Mouse (Mus musculus): ENCODE measurements around the gene Pms2. TPM values are rescaled to one million over a fixed set of nuclear protein-coding genes. Genes with fewer than 3 reads are reported as not detected.

Gene Pms2
- polyA plus RNA-seq (2014; fragmentation: Nextera tagmentation; extraction: Ambion mirVana), result 30.8 and 33.7 TPM in 2 replicates

- Histone ChIP-seq H3K4me1 (ENCODE audit: control insufficient read depth, insufficient read depth, low read length) (peaks cover 16% of the 10 kb centered on the region), H3K4me2 (replicated peaks; ENCODE audit: low read depth, low read length) (peak within 1 kb of the TSS; percentile 78), H3K9me3 (ENCODE audit: control insufficient read depth, low read depth, low read length) (no peaks in the 10 kb centered on the region), H3K27me3 (ENCODE audit: control insufficient read depth, insufficient read depth, low read length) (no peaks in the 10 kb centered on the region), H3K36me3 (ENCODE audit: control insufficient read depth, insufficient read depth, low read length) (peaks cover 14% of the 10 kb centered on the region), H3K9ac (replicated peaks; ENCODE audit: low read depth, low read length) (peak within 1 kb of the TSS; percentile 39), H3K4me3 (ENCODE audit: low read depth, low read length) (peak within 1 kb of the TSS; percentile 64), H3K27ac (ENCODE audit: low read length) (peak within 1 kb of the TSS; percentile 66)
- under 1% methylated on average over 70 of the region's 70 CpGs for WGBS
- peak; percentile 98 for ATAC-seq (ENCODE audit: insufficient number of reproducible peaks, insufficient read depth, low FRiP score, low read depth)
These were observed at the start of gene Pms2, which contains the start of gene Aimp2 for GRCm38 (mm10) chr5:143909417-143910400. TSS of gene Pms2 (plus strand) at chr5:143909964. TSS of gene Aimp2 (minus strand) at chr5:143909847.

GRCm38 (mm10) chr5:143871547-143872169, 38.1 kb upstream of the Pms2 start:
- 81% methylated on average over 11 of the region's 11 CpGs for WGBS
- no peak overlapping the region for H3K4me2 ChIP-seq (replicated peaks; ENCODE audit: low read depth, low read length)
- H3K27ac ChIP-seq (ENCODE audit: low read length), result no peak overlapping the region
- H3K4me3 ChIP-seq (ENCODE audit: low read depth, low read length), result no peak overlapping the region
- no peaks in the 10 kb centered on the region for H3K4me1 ChIP-seq (ENCODE audit: control insufficient read depth, insufficient read depth, low read length)
- no peak for ATAC-seq (ENCODE audit: insufficient number of reproducible peaks, insufficient read depth, low FRiP score, low read depth)
- no peaks in the 10 kb centered on the region for H3K27me3 ChIP-seq (ENCODE audit: control insufficient read depth, insufficient read depth, low read length)
- H3K9me3 ChIP-seq (ENCODE audit: control insufficient read depth, low read depth, low read length), result no peaks in the 10 kb centered on the region
- H3K9ac ChIP-seq (replicated peaks; ENCODE audit: low read depth, low read length), result no peak overlapping the region
- peaks cover 26% of the 10 kb centered on the region for H3K36me3 ChIP-seq (ENCODE audit: control insufficient read depth, insufficient read depth, low read length)

- no peak for ATAC-seq (ENCODE audit: insufficient number of reproducible peaks, insufficient read depth, low FRiP score, low read depth)
- 69% methylated on average over 4 of the region's 4 CpGs for WGBS
- no peaks in the 10 kb centered on the region for H3K27me3 ChIP-seq (ENCODE audit: control insufficient read depth, insufficient read depth, low read length)
- H3K9ac ChIP-seq (replicated peaks; ENCODE audit: low read depth, low read length), result no peak overlapping the region
- no peaks in the 10 kb centered on the region for H3K4me1 ChIP-seq (ENCODE audit: control insufficient read depth, insufficient read depth, low read length)
- H3K4me2 ChIP-seq (replicated peaks; ENCODE audit: low read depth, low read length), result no peak overlapping the region
- H3K36me3 ChIP-seq (ENCODE audit: control insufficient read depth, insufficient read depth, low read length), result peaks cover 38% of the 10 kb centered on the region
- H3K9me3 ChIP-seq (ENCODE audit: control insufficient read depth, low read depth, low read length), result no peaks in the 10 kb centered on the region
- H3K27ac ChIP-seq (ENCODE audit: low read length), result no peak overlapping the region
- no peak overlapping the region for H3K4me3 ChIP-seq (ENCODE audit: low read depth, low read length)
These were observed 35.2 kb upstream of the Pms2 start for GRCm38 (mm10) chr5:143874571-143874970.

GRCm38 (mm10) chr5:143885274-143885673, 24.5 kb upstream of the Pms2 start:
- Histone ChIP-seq H3K4me3 (ENCODE audit: low read depth, low read length) (no peak overlapping the region), H3K36me3 (ENCODE audit: control insufficient read depth, insufficient read depth, low read length) (peaks cover 66% of the 10 kb centered on the region), H3K4me1 (ENCODE audit: control insufficient read depth, insufficient read depth, low read length) (no peaks in the 10 kb centered on the region), H3K27ac (ENCODE audit: low read length) (no peak overlapping the region), H3K27me3 (ENCODE audit: control insufficient read depth, insufficient read depth, low read length) (no peaks in the 10 kb centered on the region), H3K9me3 (ENCODE audit: control insufficient read depth, low read depth, low read length) (0 out of 2 replicates have a peak, but pooled peaks cover 2% of the 10 kb centered on the region), H3K9ac (replicated peaks; ENCODE audit: low read depth, low read length) (no peak overlapping the region), H3K4me2 (replicated peaks; ENCODE audit: low read depth, low read length) (no peak overlapping the region)
- WGBS, result 96% methylated on average over 3 of the region's 3 CpGs
- ATAC-seq (ENCODE audit: insufficient number of reproducible peaks, insufficient read depth, low FRiP score, low read depth), result no peak

GRCm38 (mm10) chr5:143890741-143891140, 19.0 kb upstream of the Pms2 start:
- H3K9ac ChIP-seq (replicated peaks; ENCODE audit: low read depth, low read length), result no peak overlapping the region
- H3K4me3 ChIP-seq (ENCODE audit: low read depth, low read length), result no peak overlapping the region
- peaks cover 33% of the 10 kb centered on the region for H3K36me3 ChIP-seq (ENCODE audit: control insufficient read depth, insufficient read depth, low read length)
- ATAC-seq (ENCODE audit: insufficient number of reproducible peaks, insufficient read depth, low FRiP score, low read depth), result no peak
- WGBS, result 65% methylated on average over 6 of the region's 6 CpGs
- no peaks in the 10 kb centered on the region for H3K4me1 ChIP-seq (ENCODE audit: control insufficient read depth, insufficient read depth, low read length)
- no peak overlapping the region for H3K27ac ChIP-seq (ENCODE audit: low read length)
- H3K4me2 ChIP-seq (replicated peaks; ENCODE audit: low read depth, low read length), result no peak overlapping the region
- 0 out of 2 replicates have a peak, but pooled peaks cover under 1% of the 10 kb centered on the region for H3K9me3 ChIP-seq (ENCODE audit: control insufficient read depth, low read depth, low read length)
- no peaks in the 10 kb centered on the region for H3K27me3 ChIP-seq (ENCODE audit: control insufficient read depth, insufficient read depth, low read length)

GRCm38 (mm10) chr5:143892255-143892886, 17.4 kb upstream of the Pms2 start:
- Histone ChIP-seq H3K9ac (replicated peaks; ENCODE audit: low read depth, low read length) (no peak overlapping the region), H3K36me3 (ENCODE audit: control insufficient read depth, insufficient read depth, low read length) (peaks cover 27% of the 10 kb centered on the region), H3K4me1 (ENCODE audit: control insufficient read depth, insufficient read depth, low read length) (no peaks in the 10 kb centered on the region), H3K4me2 (replicated peaks; ENCODE audit: low read depth, low read length) (no peak overlapping the region), H3K9me3 (ENCODE audit: control insufficient read depth, low read depth, low read length) (no peaks in the 10 kb centered on the region), H3K27me3 (ENCODE audit: control insufficient read depth, insufficient read depth, low read length) (no peaks in the 10 kb centered on the region), H3K27ac (ENCODE audit: low read length) (no peak overlapping the region), H3K4me3 (ENCODE audit: low read depth, low read length) (no peak overlapping the region)
- no peak for ATAC-seq (ENCODE audit: insufficient number of reproducible peaks, insufficient read depth, low FRiP score, low read depth)
- WGBS, result 68% methylated on average over 9 of the region's 9 CpGs

GRCm38 (mm10) chr5:143893396-143893795, 16.4 kb upstream of the Pms2 start:
- H3K4me2 ChIP-seq (replicated peaks; ENCODE audit: low read depth, low read length), result no peak overlapping the region
- H3K4me3 ChIP-seq (ENCODE audit: low read depth, low read length), result no peak overlapping the region
- no peak for ATAC-seq (ENCODE audit: insufficient number of reproducible peaks, insufficient read depth, low FRiP score, low read depth)
- H3K27me3 ChIP-seq (ENCODE audit: control insufficient read depth, insufficient read depth, low read length), result no peaks in the 10 kb centered on the region
- peaks cover 32% of the 10 kb centered on the region for H3K36me3 ChIP-seq (ENCODE audit: control insufficient read depth, insufficient read depth, low read length)
- no peak overlapping the region for H3K27ac ChIP-seq (ENCODE audit: low read length)
- no peaks in the 10 kb centered on the region for H3K9me3 ChIP-seq (ENCODE audit: control insufficient read depth, low read depth, low read length)
- 83% methylated on average over 5 of the region's 5 CpGs for whole genome bisulfite sequencing
- no peaks in the 10 kb centered on the region for H3K4me1 ChIP-seq (ENCODE audit: control insufficient read depth, insufficient read depth, low read length)
- no peak overlapping the region for H3K9ac ChIP-seq (replicated peaks; ENCODE audit: low read depth, low read length)

GRCm38 (mm10) chr5:143897635-143898330, 12.0 kb upstream of the Pms2 start, which contains the start of gene Ankrd61:
TSS of gene Ankrd61 (minus strand) at chr5:143897685.
- Histone ChIP-seq H3K4me3 (ENCODE audit: low read depth, low read length) (no peak within 1 kb of the TSS), H3K36me3 (ENCODE audit: control insufficient read depth, insufficient read depth, low read length) (peaks cover 38% of the 10 kb centered on the region), H3K27ac (ENCODE audit: low read length) (no peak within 1 kb of the TSS), H3K9ac (replicated peaks; ENCODE audit: low read depth, low read length) (no peak within 1 kb of the TSS), H3K4me2 (replicated peaks; ENCODE audit: low read depth, low read length) (no peak within 1 kb of the TSS), H3K9me3 (ENCODE audit: control insufficient read depth, low read depth, low read length) (no peaks in the 10 kb centered on the region), H3K27me3 (ENCODE audit: control insufficient read depth, insufficient read depth, low read length) (no peaks in the 10 kb centered on the region), H3K4me1 (ENCODE audit: control insufficient read depth, insufficient read depth, low read length) (no peaks in the 10 kb centered on the region)
- WGBS, result 86% methylated on average over 14 of the region's 14 CpGs
- no peak for ATAC-seq (ENCODE audit: insufficient number of reproducible peaks, insufficient read depth, low FRiP score, low read depth)

All from stomach, embryonic 14.5 days (tissue).